Mouse (Mus musculus): Measurements from ENCODE around the gene Hps4.

DNA sequence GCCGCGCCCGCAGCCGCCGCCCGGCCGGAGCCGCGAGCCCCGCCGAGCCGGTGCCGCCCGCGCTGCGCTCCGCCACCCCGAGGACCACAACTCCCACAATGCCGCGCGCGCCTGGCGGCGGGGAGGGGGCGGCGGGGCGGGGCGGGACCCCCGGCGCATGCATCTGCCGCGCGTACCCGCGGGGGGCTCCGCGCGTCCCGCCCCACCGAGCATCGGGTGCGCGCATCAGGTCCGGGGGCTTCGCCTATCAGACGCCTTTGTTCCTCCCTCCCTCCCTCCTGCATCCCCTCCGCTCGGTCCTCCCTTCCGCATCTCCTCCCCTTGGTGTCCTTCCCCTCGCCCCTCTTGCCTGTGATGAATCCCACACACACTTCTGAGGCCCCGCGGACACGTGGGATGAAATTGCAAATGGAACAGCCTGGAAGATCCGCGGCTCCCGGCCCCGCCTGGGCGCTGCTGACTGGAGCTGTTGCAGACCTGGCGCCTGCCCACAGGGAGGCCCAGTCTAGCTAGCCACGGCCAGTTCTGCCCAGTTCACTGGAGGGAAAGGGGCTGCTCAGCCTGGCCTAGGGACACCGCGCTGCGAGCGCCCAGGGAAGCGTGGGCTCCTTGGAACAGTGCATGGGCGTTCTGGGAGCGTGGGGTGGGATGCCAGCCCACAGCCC is 52.0 kb downstream of the Hps4 start, which contains the start of gene Asphd2:
- TF ChIP-seq CTCF (IDR thresholded peaks at IDR 0.05; ENCODE audit: extremely low read depth, insufficient read length, insufficient replicate concordance, low read depth, low read length) (no peak), POLR2A (IDR thresholded peaks at IDR 0.05; ENCODE audit: low read depth, low read length) (no peak)

All from small intestine, adult 2 months (tissue).